Mouse (Mus musculus): ENCODE data around the gene Adamts8.

- TF ChIP-seq CTCF (conservative IDR thresholded peaks at IDR 0.05 in 1 of 2, IDR thresholded peaks at IDR 0.05 in 1 of 2; ENCODE audit: low read depth in 2 of 2, low read length in 2 of 2) (no peak), POLR2A (IDR thresholded peaks at IDR 0.05; ENCODE audit: low read depth, low read length) (no peak), TBP (conservative IDR thresholded peaks at IDR 0.05; ENCODE audit: low read depth, low read length) (no peak), NRF1 (IDR thresholded peaks at IDR 0.05; ENCODE audit: low read depth, low read length) (no peak)
Measured at GRCm38 (mm10) chr9:30896752-30897151, 45.6 kb upstream of the Adamts8 start.
